Mouse (Mus musculus): ENCODE data around the gene Rffl.

The Rffl gene

DNA sequence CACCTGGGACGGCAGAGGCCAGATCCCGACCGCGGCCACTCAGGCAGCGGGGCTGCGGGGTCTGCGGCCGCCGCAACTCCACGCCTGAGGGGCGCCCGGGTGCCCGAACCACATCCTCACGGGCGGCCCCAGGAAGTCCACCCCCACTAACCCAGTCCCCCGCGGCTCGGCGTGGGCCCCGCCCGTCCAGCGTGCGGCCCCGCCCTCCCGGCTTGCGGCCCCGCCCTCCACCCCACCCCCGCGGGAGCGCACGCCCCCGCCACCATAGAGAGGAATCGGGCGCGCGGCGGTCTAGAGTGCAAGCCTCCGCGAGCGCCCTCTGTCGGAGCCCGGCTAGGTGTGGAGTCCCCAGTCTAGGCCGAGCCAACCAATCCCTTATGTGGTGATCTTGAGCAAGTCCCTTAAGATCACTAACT is at the start of gene Rffl:
Gene Rffl (minus strand): TSS at position 180 of the 416 bp plus-strand sequence.
- DNase-seq: peak; percentile 95

GRCm38 (mm10) chr11:82920768-82921167 is 49.8 kb upstream of the Rffl start:
- DNase-seq: no peak

GRCm38 (mm10) chr11:82914711-82915352 is 43.8 kb upstream of the Rffl start:
- peak; percentile 79 for DNase-seq

GRCm38 (mm10) chr11:82910679-82911389 is 39.8 kb upstream of the Rffl start:
- DNase-seq: no peak

DNA sequence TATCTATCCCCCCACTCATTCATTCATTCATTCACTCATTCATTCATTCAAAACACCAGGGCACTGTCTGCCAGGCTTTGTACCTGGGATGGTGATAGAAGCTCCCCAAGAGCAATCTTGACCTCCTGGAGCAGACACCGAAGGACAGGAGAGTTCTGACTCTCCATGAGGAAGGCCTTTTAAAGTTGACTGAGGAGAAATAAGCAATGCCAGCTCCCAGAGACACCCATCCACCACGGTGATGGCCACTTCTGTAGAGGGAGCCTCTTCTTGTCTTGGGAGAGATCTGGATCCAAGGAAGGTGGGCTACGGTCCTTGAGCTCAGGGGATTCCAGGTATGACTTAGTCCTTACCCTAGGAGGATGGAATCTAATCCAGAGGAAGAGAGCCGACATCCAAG is 39.2 kb upstream of the Rffl start, which contains the start of gene Unc45b:
Gene Unc45b (plus strand): TSS at position 301 of the 400 bp plus-strand sequence.
- DNase-seq: no peak

DNA sequence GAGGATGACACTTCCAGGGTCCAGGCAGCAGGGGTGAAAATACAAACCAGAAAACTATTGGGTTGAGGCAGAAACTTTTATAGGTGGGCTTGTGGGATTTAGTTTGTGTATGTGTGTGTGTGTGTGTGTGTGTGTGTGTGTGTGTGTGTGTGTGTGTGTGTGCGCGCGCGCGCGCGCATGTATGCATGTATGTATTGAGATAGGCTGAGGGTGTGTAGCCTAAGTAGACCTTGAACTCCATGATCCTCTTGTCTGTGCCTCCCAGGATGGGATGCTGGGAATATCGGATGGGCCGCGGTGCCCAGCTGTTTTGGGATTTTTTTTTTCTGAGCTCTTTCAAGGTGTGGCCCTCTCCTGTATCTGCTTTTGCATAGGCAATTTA is 37.6 kb upstream of the Rffl start:
- peak; percentile 10 for DNase-seq

- DNase-seq: peak; percentile 95
These were observed 36.9 kb upstream of the Rffl start, which contains the start of gene Nle1 for GRCm38 (mm10) chr11:82907651-82908607. Gene Nle1 (minus strand): TSS chr11:82908411.

DNA sequence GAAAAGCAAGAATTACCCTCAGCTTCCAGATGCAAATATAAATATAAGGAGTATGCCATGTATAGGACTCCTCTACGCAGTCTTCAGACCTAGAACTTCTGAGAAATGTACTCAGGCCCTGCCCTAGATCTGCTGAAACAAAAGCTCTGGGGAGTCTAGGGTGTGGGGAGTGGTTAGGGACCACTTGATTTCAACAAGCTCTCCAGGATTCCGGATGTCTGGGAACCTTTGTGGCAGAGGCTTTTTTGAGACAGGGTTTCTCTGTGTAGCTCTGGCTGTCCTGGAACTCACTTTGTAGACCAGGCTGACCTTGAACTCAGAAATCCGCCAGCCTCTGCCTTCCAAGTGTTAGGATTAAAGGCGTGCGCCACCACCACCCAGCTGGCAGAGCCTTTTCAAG is 34.8 kb upstream of the Rffl start:
- no peak for DNase-seq

DNA sequence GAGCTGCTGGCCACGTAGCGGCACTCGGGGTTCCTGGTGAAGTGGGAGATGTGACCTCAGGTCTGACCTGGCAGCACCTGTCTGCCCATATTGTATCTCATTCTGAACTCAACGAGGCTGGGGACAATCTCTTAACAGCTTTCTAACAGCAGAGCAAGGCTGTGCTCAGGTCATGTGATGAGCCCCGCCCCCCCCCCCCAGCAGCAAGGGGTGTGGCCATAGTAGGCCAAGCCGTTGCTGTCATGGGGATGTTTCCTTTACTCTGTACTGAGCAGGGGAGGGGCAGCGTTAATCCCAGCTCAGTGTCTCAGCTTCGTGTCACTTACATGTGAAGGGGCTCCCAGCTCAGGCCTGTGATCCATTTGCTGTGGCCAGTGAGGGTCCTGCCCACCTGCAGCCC is 33.9 kb upstream of the Rffl start:
- DNase-seq: no peak

GRCm38 (mm10) chr11:82901606-82902310 is 30.7 kb upstream of the Rffl start:
- no peak for DNase-seq

- no peak for DNase-seq
These were observed 28.7 kb upstream of the Rffl start for GRCm38 (mm10) chr11:82899720-82900119.

GRCm38 (mm10) chr11:82897478-82897877 is 26.5 kb upstream of the Rffl start:
- DNase-seq: no peak

- peak; percentile 60 for DNase-seq
These were observed 20.9 kb upstream of the Rffl start, which contains the start of gene Fndc8 for GRCm38 (mm10) chr11:82891936-82892335. Gene Fndc8 (plus strand): TSS chr11:82892124.

DNA sequence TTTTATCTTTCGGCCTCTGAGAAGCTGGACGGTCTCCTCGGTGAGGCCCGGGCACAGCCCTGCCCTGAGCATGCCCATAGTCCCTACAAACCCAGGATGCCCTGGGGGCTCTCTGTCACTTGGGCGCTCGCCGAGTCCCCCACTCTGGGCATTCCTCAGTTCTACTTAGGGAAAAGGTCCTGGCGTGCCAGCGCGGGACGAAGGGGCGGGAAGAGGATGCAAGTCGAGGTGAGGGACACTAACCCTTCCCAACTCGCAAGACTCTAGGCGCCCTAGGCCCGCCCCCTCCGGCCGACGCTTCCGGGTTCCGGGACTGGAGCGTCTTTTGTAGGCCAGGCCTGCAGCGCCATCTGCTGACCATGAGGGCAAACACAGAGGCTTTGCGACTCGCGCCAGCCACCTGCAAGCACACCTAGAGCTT is 19.3 kb upstream of the Rffl start, which contains the start of gene Rad51d:
Gene Rad51d (minus strand): TSS at position 273 of the 421 bp plus-strand sequence.
- DNase-seq: peak; percentile 97

GRCm38 (mm10) chr11:82889524-82890341 is 18.7 kb upstream of the Rffl start:
- DNase-seq: no peak

GRCm38 (mm10) chr11:82888491-82888946 is 17.5 kb upstream of the Rffl start:
- no peak for DNase-seq

GRCm38 (mm10) chr11:82886559-82886958 is 15.5 kb upstream of the Rffl start:
- no peak for DNase-seq

GRCm38 (mm10) chr11:82883180-82883579 is 12.2 kb upstream of the Rffl start:
- DNase-seq: no peak

DNA sequence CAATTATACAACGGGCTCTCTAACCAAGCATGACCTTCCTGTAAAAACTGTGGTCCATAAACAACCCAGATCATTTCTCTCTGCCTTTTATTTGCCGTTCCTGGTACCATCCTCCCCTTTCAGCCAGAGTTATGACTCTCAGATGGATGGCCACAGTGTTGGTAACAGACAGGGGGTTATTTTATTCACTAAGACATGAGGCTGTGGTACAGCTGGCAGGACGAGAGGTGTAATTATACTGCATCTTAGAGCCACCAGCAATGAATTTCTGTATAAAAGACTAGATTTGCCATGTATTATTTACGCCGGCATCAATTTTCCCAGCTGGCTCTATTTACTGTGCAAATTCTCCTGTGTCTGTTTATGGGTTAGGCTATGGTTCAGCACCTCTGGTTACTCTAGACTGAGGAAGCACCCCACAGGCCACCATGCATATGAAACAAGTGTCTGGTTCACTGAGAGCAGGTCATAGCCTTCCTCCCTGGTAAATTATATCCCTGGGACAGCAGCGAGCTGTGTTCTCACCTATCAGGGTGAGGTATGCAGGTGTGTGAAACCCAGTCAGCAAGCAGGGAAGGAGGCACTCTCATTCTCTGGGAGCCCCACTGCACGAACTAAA is 6.8 kb upstream of the Rffl start:
- no peak for DNase-seq

GRCm38 (mm10) chr11:82875631-82876030 is 4.6 kb upstream of the Rffl start:
- DNase-seq: no peak

GRCm38 (mm10) chr11:82874924-82875323 is 3.9 kb upstream of the Rffl start:
- DNase-seq: no peak
